Mouse (Mus musculus) forebrain, embryonic 16.5 days (tissue): ENCODE data around the gene Crygn. TPM values are rescaled to one million over a fixed set of nuclear protein-coding genes. Genes with fewer than 3 reads are reported as not detected.
"Not testable (repeated sequence)": the region's sequence is repeated elsewhere in the genome, so short reads cannot be mapped to it uniquely, and the experiment has no call there.

Experiments used
- ATAC-seq: fragments of 200-750 bp; cut with Nextera tagmentation; 2 replicates; pipeline ENCODE4 v1.8.0; 2017; ENCODE audit warnings: mild to moderate bottlenecking, moderate library complexity
- H3K27ac ChIP-seq: fragments of 300-500 bp; sonication (generic); 2 replicates; pipeline ENCODE4 v1.5.1; 2014; ENCODE audit warnings: low read length, control low read depth
- H3K27me3 ChIP-seq: fragments of 300-500 bp; sonication (generic); replicated peaks from 2 replicates; pipeline ENCODE4 v1.6.1; 2014; ENCODE audit warnings: low read length; ENCODE audit not compliant: control insufficient read depth, insufficient read depth
- H3K36me3 ChIP-seq: fragments of 300-500 bp; sonication (generic); 2 replicates; pipeline ENCODE4 v1.6.1; 2014; ENCODE audit not compliant: control insufficient read depth, insufficient read depth
- H3K4me1 ChIP-seq: fragments of 300-500 bp; sonication (generic); replicated peaks from 2 replicates; pipeline ENCODE4 v1.6.1; 2014; ENCODE audit warnings: low read length; ENCODE audit not compliant: control insufficient read depth, insufficient read depth
- H3K4me2 ChIP-seq: fragments of 300-500 bp; sonication (generic); 2 replicates; pipeline ENCODE4 v1.6.1; 2014; ENCODE audit warnings: mild to moderate bottlenecking, low read length, control low read depth
- H3K4me3 ChIP-seq: fragments of 300-500 bp; sonication (generic); replicated peaks from 2 replicates; pipeline ENCODE4 v1.5.1; 2014; ENCODE audit warnings: mild to moderate bottlenecking, low read length, control low read depth
- H3K9ac ChIP-seq: fragments of 300-500 bp; sonication (generic); replicated peaks from 2 replicates; pipeline ENCODE4 v1.6.1; 2014; ENCODE audit warnings: low read depth, low read length, control low read depth
- H3K9me3 ChIP-seq: fragments of 300-500 bp; sonication (generic); 2 replicates; pipeline ENCODE4 v1.6.1; 2016; ENCODE audit warnings: low read length; ENCODE audit not compliant: control insufficient read depth
- WGBS: fragments of 180-500 bp; shearing (Covaris S2); extraction: QIAGEN DNeasy Blood & Tissue Kit; methylation state at CpG from one replicate; pipeline ENCODE4 v1.1.7; 2014; 5-methylcytosine and 5-hydroxymethylcytosine counted together
- polyA plus RNA-seq: library from polyadenylated mRNA; unstranded; fragments of >200 nt; fragmentation: Nextera tagmentation; extraction: Ambion mirVana; gene quantifications from 2 replicates; pipeline ENCODE4 v1.2.1, GENCODE M21; 2015

Crygn gene
- polyA plus RNA-seq, 1 experiment from 2014 or later = not detected

- Histone ChIP-seq H3K27me3 (no peaks in the 10 kb centered on the region; the same call in 1 of the 2 replicates), H3K9me3 (peaks cover 7% of the 10 kb centered on the region), H3K27ac (no peak overlapping the region), H3K4me1 (no peaks in the 10 kb centered on the region; the same call in 1 of the 2 replicates), H3K36me3 (no peaks in the 10 kb centered on the region), H3K9ac (no peak overlapping the region), H3K4me3 (no peak overlapping the region), H3K4me2 (no peak overlapping the region)
- WGBS = 18% methylated on average over 5 of the region's 5 CpGs
- no peak for ATAC-seq
Observed at GRCm38 (mm10) chr5:24781048-24781447, 23.2 kb upstream of the Crygn start.

- 45% methylated on average over 15 of the region's 15 CpGs for WGBS
- ATAC-seq = peak; percentile 31; the same call in 1 of the 2 replicates
- peaks cover under 1% of the 10 kb centered on the region for H3K4me1 ChIP-seq
Observed at GRCm38 (mm10) chr5:24779881-24780512, 22.2 kb upstream of the Crygn start.

GRCm38 (mm10) chr5:24779321-24779720, 21.5 kb upstream of the Crygn start:
- no peaks in the 10 kb centered on the region; the same call in 1 of the 2 replicates for H3K27me3 ChIP-seq
- no peak overlapping the region for H3K27ac ChIP-seq
- no peaks in the 10 kb centered on the region for H3K36me3 ChIP-seq
- peaks cover 3% of the 10 kb centered on the region for H3K4me1 ChIP-seq
- no peaks in the 10 kb centered on the region for H3K9me3 ChIP-seq
- H3K9ac ChIP-seq = no peak overlapping the region
- no peak overlapping the region for H3K4me3 ChIP-seq
- no peak for ATAC-seq
- no peak overlapping the region for H3K4me2 ChIP-seq

More at GRCm38 (mm10) chr5:24779881-24780512, 22.2 kb upstream of the Crygn start:
- no peaks in the 10 kb centered on the region; the same call in 1 of the 2 replicates for H3K27me3 ChIP-seq
- no peak overlapping the region for H3K4me2 ChIP-seq
- no peak overlapping the region for H3K9ac ChIP-seq
- no peak overlapping the region for H3K27ac ChIP-seq
- peaks cover 3% of the 10 kb centered on the region; the same call in 1 of the 2 replicates for H3K9me3 ChIP-seq
- H3K4me3 ChIP-seq = no peak overlapping the region
- no peaks in the 10 kb centered on the region for H3K36me3 ChIP-seq

- Histone ChIP-seq H3K27ac (no peak overlapping the region), H3K4me2 (peak overlapping the region; percentile 13), H3K9me3 (no peaks in the 10 kb centered on the region), H3K36me3 (no peaks in the 10 kb centered on the region), H3K4me1 (peaks cover 3% of the 10 kb centered on the region), H3K27me3 (no peaks in the 10 kb centered on the region; the same call in 1 of the 2 replicates), H3K4me3 (no peak overlapping the region), H3K9ac (0 out of 2 replicates have a peak overlapping the region, but pooled peaks have one; percentile 25)
- no peak for ATAC-seq
- WGBS = 44% methylated on average over 13 of the region's 13 CpGs
Observed at GRCm38 (mm10) chr5:24778843-24779140, 21.0 kb upstream of the Crygn start.

- H3K27me3 ChIP-seq = no peaks in the 10 kb centered on the region; the same call in 1 of the 2 replicates
- H3K4me3 ChIP-seq = no peak overlapping the region
- H3K9me3 ChIP-seq = no peaks in the 10 kb centered on the region
- WGBS = 19% methylated on average over 17 of the region's 17 CpGs
- 0 out of 2 replicates have a peak overlapping the region, but pooled peaks have one; percentile 25 for H3K9ac ChIP-seq
- H3K4me2 ChIP-seq = peak overlapping the region; percentile 13
- H3K4me1 ChIP-seq = peaks cover 3% of the 10 kb centered on the region
- no peak for ATAC-seq
- no peaks in the 10 kb centered on the region for H3K36me3 ChIP-seq
- no peak overlapping the region for H3K27ac ChIP-seq
Observed at GRCm38 (mm10) chr5:24778082-24778842, 20.5 kb upstream of the Crygn start.

GRCm38 (mm10) chr5:24776681-24777080, 18.9 kb upstream of the Crygn start:
- no peak for ATAC-seq
- 71% methylated on average over 4 of the region's 4 CpGs for WGBS
- no peak overlapping the region for H3K9ac ChIP-seq
- H3K27me3 ChIP-seq = no peaks in the 10 kb centered on the region; the same call in 1 of the 2 replicates
- no peaks in the 10 kb centered on the region for H3K9me3 ChIP-seq
- H3K36me3 ChIP-seq = no peaks in the 10 kb centered on the region
- peaks cover 3% of the 10 kb centered on the region for H3K4me1 ChIP-seq
- H3K27ac ChIP-seq = no peak overlapping the region
- H3K4me3 ChIP-seq = no peak overlapping the region
- H3K4me2 ChIP-seq = no peak overlapping the region

- H3K4me2 ChIP-seq, H3K9ac ChIP-seq, H3K4me3 ChIP-seq, H3K27me3 ChIP-seq, H3K9me3 ChIP-seq, ATAC-seq, H3K27ac ChIP-seq, H3K4me1 ChIP-seq, H3K36me3 ChIP-seq: not testable (repeated sequence)
- 38% methylated on average over 16 of the region's 16 CpGs for WGBS
Observed at GRCm38 (mm10) chr5:24774549-24774948, 16.7 kb upstream of the Crygn start.

- Histone ChIP-seq H3K4me1 (peaks cover 1% of the 10 kb centered on the region), H3K27me3 (no peaks in the 10 kb centered on the region), H3K36me3 (no peaks in the 10 kb centered on the region), H3K4me2 (no peak overlapping the region), H3K9ac (no peak overlapping the region), H3K9me3 (no peaks in the 10 kb centered on the region), H3K4me3 (no peak overlapping the region), H3K27ac (no peak overlapping the region)
- WGBS = 53% methylated on average over 3 of the region's 3 CpGs
- ATAC-seq = no peak
Observed at GRCm38 (mm10) chr5:24756931-24757330, 877 bp downstream of the Crygn start.

GRCm38 (mm10) chr5:24752175-24752498, 5.7 kb downstream of the Crygn start:
- H3K27ac ChIP-seq = no peak overlapping the region
- no peak overlapping the region for H3K4me3 ChIP-seq
- H3K4me2 ChIP-seq = peak overlapping the region; percentile 67; the same call in 1 of the 2 replicates
- H3K27me3 ChIP-seq = no peaks in the 10 kb centered on the region
- H3K9ac ChIP-seq = no peak overlapping the region
- 17% methylated on average over 2 of the region's 2 CpGs for WGBS
- no peaks in the 10 kb centered on the region for H3K9me3 ChIP-seq
- H3K4me1 ChIP-seq = peaks cover 14% of the 10 kb centered on the region
- H3K36me3 ChIP-seq = no peaks in the 10 kb centered on the region
- no peak for ATAC-seq
